Mouse (Mus musculus) ovary, adult 18-20 months (tissue): ENCODE results near the gene Rnf32.

ENCODE experiments used
- DNase-seq: peaks from one replicate; pipeline ENCODE4 v3.0.0; 2022; ENCODE audit warnings: low spot score, mixed read lengths

The Rnf32 gene

GRCm38 (mm10) chr5:29273426-29273825, 77.6 kb downstream of the Rnf32 start:
- DNase-seq = no peak

DNA sequence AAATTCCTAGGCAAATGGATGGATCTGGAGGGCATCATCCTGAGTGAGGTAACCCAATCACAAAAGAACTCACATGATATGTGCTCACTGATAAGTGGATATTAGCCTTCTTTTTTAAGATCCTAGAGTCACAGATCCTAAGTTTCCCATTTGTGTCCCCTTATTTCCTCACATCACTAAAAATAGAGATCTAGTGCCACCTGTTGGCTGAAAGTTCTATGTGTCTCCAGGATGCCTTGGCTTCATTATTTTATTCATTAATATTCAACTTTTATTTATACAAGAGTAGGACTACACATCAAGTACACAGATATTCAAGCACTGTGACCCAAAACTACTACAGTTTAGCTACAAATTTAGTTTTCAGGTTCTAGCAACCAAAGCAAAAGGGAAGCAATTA, 79.0 kb downstream of the Rnf32 start:
- DNase-seq = no peak
